Mouse (Mus musculus) monocyte, adult 2 months (primary cell): ENCODE measurements around the gene Krtdap.
A peak's percentile ranks its signal among the peaks of the same experiment; 100 is the strongest.
"Not testable (repeated sequence)": the region's sequence is repeated elsewhere in the genome, so short reads cannot be mapped to it uniquely, and the experiment has no call there.

ENCODE experiments used
- DNase-seq, 2 experiments: peaks; one replicate each; pipeline ENCODE4 v3.0.0; 2022; ENCODE audit warnings: low spot score in 2 of 2, low read depth in 1 of 2

Krtdap gene

GRCm38 (mm10) chr7:30785721-30786546, 1.8 kb upstream of the Krtdap start:
- DNase-seq, result no peak

DNA sequence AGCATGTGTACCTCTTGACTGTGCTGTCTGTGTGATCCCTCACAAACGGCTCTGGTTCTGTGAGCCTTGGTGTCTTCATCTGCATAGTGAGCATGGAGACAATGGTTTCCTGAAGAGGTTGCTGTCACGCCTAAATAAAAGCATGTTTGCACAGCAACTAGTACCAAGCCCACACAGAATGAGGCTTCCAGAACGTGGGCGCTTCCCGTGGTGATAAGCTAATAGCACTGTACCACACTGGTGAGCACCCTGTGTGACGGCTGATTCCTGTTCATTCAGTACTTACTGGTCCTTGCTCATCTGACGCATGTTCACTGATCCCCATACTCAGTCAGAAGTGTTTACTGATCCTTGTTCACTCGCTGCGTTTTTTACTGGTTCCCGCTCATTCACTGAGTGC, 2.4 kb downstream of the Krtdap start:
- no peak for DNase-seq

GRCm38 (mm10) chr7:30791921-30792320, 4.2 kb downstream of the Krtdap start:
- DNase-seq, result no peak

GRCm38 (mm10) chr7:30794921-30795320, 7.2 kb downstream of the Krtdap start:
- no peak for DNase-seq

DNA sequence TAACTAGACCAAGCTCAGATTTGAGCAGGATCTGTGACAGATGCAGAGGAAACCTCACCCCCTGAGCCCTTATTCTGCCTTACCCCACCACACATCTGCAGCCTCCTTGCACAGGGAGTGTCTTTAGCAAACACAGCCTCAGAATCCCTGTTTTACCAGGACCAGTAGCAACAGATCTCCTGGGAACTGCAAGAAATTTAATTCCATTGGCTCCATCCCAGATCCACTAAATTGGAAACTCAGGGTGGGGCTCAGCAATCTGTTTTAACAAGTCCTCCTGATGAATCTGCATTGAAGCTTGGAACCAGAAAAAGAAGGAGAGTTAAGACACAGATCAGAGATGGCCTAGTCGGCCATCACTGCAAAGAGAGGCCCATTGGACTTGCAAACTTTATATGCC, 9.1 kb downstream of the Krtdap start:
- DNase-seq, result no peak

- DNase-seq, result no peak
Observed at GRCm38 (mm10) chr7:30800653-30801052, 13.0 kb downstream of the Krtdap start.

DNA sequence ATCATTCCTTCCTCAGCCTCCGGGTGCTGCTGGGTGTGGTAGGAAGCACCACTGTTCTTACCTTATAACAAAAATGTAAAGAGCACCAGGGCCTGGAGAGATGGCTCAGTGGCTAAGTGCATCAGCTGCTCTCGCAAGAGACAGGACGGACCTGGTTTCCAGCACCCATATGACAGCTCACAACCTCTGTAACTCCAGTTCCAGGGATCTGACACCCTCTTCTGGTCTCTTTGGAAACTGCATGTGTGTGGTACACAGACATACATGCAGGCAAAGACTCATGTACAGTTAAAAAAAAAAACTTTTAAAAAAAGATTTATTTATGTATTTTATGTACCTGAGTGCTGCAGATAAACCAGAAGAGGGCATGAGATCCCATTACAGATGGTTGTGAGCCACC, 15.6 kb downstream of the Krtdap start:
- DNase-seq, result no peak

GRCm38 (mm10) chr7:30804026-30804715, 16.5 kb downstream of the Krtdap start:
- no peak for DNase-seq

DNA sequence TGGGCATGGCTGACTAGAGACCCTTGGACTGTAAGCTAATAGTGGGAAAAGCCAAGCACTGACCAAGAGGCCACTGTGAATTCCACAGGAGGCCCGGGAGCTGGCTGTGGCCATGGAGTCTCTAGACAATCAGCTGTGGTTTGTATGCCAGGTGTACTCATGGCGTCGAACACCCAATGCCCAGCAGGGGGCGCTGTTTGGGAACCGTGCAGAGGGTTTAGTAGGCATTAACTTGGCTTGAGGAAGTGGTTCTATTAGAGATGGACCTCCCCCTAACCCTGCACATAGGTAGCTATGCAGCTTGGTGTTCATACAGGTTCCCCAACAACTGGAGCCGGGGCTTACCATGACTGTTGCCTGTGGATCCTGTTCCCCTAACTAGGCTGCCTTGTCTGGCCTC, 18.2 kb downstream of the Krtdap start:
- DNase-seq, result peak; percentile 29 to 59

DNA sequence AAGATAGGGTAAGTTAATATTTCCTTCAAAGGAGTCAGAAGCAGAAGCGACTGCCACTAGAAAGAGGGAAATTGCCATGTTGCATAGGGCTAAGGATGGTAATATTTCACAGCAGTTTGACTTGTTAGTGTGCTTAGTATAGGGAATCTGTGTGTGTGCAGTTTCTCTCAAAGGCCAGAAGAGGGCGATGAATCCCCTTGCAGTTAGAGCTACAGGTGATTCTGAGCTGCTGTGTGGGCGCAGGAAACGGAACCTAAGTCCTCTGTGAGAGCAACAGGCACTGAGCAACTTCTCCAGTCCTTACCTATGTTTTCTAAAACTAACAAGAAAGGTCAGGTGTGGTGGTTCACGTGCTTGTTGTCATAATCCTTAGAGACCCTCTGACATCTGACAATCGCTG, 22.6 kb downstream of the Krtdap start:
- no peak for DNase-seq

GRCm38 (mm10) chr7:30811757-30812290, 24.1 kb downstream of the Krtdap start:
- no peak for DNase-seq

- peak in 1 of 2 experiments; percentile 6 for DNase-seq
Observed at GRCm38 (mm10) chr7:30812291-30812807, 24.7 kb downstream of the Krtdap start.

- DNase-seq, result no peak
Observed at GRCm38 (mm10) chr7:30820131-30820530, 32.4 kb downstream of the Krtdap start.

- no peak for DNase-seq
Observed at GRCm38 (mm10) chr7:30820854-30821445, 33.3 kb downstream of the Krtdap start.

DNA sequence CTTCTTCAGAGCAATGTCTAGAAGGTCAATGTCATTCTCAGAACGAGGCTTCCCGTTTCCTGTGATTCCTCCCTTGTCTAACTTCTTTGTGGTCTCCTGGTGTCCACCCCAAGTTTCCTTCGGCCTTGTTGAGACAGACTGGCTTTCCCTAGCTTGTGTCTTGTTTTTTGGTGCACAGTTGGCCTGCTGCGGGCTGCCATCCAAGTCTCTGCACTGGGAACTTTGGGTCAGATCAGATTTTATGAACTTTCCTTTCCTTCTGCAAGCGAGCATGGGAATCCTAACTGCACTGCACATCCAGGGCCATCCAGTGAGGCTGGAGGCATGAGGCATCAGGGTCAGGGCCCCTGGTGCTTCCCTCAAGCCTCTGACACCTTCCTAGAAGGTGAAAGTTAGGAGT, 33.8 kb downstream of the Krtdap start:
- DNase-seq, result no peak

GRCm38 (mm10) chr7:30823675-30824074, 36.0 kb downstream of the Krtdap start, which contains the start of gene Ffar2:
Ffar2 (minus strand) TSS chr7:30823775.
- no peak for DNase-seq

DNA sequence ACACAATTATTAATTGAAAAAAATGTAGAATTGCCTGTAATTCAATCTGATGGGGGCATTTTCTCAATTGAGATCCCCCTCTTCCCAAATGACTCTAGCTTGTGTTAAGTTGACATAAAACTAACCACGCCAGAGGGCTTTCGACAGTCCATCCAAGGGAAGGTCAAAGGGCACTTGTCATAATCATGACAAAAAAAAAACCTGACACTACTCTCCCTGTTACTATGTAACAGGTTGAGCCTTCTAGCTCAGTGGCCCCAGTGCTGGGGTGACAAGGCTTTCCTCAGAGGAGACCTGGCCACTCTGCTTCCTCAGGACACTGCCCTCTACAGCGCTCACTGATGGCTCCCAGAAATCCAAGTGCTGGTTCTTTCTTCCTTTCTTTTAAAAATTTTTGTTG, 36.6 kb downstream of the Krtdap start:
- no peak for DNase-seq

GRCm38 (mm10) chr7:30826660-30827059, 39.0 kb downstream of the Krtdap start:
- DNase-seq, result no peak

DNA sequence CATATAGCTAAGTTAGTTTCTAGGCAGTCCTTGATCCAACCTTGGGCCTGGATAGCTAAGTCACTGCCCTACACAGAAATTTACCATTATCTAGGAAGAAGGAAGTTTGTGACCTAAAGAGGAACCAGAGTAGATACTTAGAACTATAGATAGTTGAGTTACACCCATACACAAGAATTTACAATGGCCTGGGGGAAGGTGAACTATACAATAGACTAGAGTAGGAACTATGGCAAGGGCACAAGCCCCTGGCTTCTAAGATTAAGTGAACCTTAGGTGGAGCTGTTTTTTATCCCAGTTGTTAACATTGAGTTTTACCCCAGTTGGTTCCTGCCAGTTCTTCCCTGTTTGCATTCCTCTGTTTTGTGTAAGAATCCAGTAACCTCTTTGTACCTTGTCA, 41.2 kb downstream of the Krtdap start:
- not testable (repeated sequence) for DNase-seq

- DNase-seq, result no peak
Observed at GRCm38 (mm10) chr7:30829428-30829827, 41.7 kb downstream of the Krtdap start.

DNA sequence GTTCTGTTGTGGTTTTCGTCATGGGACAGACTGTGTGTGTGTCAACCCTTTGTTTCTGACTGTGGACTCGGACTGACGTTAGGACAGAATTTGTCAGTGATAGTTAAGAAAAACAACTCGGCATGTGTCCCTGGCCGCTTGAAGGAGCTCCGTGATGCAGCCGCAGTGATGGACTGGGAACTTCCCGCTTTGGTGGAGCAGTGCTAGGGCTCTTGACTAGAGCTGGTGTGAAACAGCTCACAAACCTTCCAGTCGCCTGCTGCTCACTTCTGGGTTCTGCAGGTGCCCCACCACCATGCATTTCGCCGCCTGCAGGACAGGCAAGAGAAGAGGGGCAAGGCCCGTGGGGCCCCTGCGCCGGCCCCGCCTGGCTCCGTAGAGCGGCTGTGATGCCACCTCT, 44.6 kb downstream of the Krtdap start:
- DNase-seq, result no peak

DNA sequence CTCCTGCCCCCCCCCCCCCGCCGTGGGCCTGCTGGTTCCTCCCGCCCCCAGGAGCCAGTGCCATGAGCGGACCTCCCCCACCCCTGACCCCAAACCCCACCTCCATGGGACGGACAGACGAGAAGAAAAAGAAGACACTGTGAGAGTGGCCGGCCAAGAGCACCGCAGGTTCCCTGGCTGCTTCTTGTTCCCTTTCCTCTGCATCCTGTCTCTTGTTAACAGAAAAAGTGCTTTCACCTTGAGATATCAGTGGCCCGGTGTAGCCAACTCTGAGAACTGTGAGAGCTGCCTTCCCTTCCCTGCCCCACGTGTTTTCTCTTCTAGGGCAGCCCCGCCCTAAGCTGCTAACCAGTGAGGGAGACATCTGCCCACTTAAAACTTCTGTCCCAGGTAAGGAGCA, 45.0 kb downstream of the Krtdap start:
- not testable (repeated sequence) for DNase-seq
